Mouse (Mus musculus): ENCODE results near the gene Olfr589. TPM values are rescaled to one million over a fixed set of nuclear protein-coding genes. Genes with fewer than 3 reads are reported as not detected.
"Not testable (repeated sequence)": the region's sequence is repeated elsewhere in the genome, so short reads cannot be mapped to it uniquely, and the experiment has no call there.

Gene Olfr589
- not detected in 2 replicates for polyA plus RNA-seq (2015; fragmentation: Nextera tagmentation; extraction: Ambion mirVana)

DNA sequence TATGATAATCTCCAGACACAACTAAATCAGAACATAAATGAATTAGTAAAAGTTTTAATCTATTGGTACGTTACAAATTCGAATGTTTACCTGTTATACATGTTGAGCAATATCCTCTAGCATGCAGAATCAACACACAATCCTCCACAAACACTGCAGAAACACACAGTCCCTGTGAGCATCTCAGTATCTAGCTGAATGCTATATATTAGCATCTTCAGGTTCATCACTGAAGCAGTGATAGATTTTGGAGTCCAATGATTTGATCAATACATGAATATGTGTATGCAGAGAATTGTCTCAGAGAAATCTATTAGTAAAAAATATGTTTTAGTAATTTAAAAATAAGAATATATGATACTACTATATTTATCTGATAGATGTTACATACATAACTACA is at the start of gene Olfr589:
Gene Olfr589 (minus strand): TSS at position 101 of the 400 bp plus-strand sequence.
- no peaks in the 10 kb centered on the region for H3K4me1 ChIP-seq (ENCODE audit: control insufficient read depth, insufficient read depth, low read length)
- no peak for ATAC-seq
- 61% methylated on average over 2 of the region's 2 CpGs for WGBS
- H3K4me2 ChIP-seq (ENCODE audit: low read depth, low read length), result no peak within 1 kb of the TSS
- H3K27me3 ChIP-seq (replicated peaks; ENCODE audit: control insufficient read depth, insufficient read depth, low read length), result no peaks in the 10 kb centered on the region
- H3K27ac ChIP-seq (ENCODE audit: low read length), result no peak within 1 kb of the TSS
- no peak within 1 kb of the TSS for H3K9ac ChIP-seq (ENCODE audit: low read depth, low read length)
- H3K9me3 ChIP-seq (ENCODE audit: control insufficient read depth, low read length), result no peaks in the 10 kb centered on the region
- H3K36me3 ChIP-seq (ENCODE audit: control insufficient read depth, insufficient read depth, low read length), result no peaks in the 10 kb centered on the region
- no peak within 1 kb of the TSS for H3K4me3 ChIP-seq (ENCODE audit: low read length)

DNA sequence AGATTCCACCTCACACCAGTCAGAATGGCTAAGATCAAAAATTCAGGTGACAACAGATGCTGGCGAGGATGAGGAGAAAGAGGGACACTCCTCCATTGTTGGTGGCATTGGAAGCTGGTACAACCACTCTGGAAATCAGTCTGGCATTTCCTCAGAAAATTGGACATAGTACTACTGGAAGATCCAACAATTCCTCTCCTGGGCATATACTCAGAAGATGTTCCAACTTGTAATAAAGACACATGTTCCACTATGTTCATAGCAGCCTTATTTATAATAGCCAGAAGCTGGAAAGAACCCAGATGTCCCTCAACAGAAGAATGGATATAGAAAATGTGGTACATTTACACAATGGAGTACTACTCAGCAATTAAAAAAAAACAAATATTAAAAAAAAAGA is 28.3 kb upstream of the Olfr589 start, which contains the start of gene Olfr592:
Gene Olfr592 (plus strand): TSS at position 301 of the 400 bp plus-strand sequence.
- H3K4me3 ChIP-seq (ENCODE audit: low read length); H3K4me1 ChIP-seq (ENCODE audit: control insufficient read depth, insufficient read depth, low read length); H3K9me3 ChIP-seq (ENCODE audit: control insufficient read depth, low read length); H3K36me3 ChIP-seq (ENCODE audit: control insufficient read depth, insufficient read depth, low read length); H3K27me3 ChIP-seq (replicated peaks; ENCODE audit: control insufficient read depth, insufficient read depth, low read length); H3K27ac ChIP-seq (ENCODE audit: low read length); ATAC-seq; H3K9ac ChIP-seq (ENCODE audit: low read depth, low read length); H3K4me2 ChIP-seq (ENCODE audit: low read depth, low read length): not testable (repeated sequence)
- WGBS, result 80% methylated on average over 1 of the region's 1 CpGs

DNA sequence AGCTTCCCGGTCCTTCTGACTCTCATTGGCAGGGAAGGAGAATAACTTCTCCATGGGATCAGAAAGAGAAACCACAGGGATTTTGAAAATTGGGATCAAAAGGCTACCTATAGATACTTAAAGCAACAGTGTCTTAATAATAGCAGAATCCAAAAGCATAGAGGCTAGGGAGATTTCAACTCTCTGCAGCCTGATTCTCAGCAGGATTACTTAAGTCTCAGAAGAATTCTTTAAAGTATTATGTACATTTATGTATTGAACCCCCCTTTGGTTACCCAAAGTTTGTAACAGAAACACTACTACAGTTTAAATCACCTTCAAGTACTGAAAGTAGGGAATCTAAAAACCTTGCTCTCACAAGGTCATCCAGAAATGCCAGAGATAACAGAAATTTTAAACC is 22.1 kb upstream of the Olfr589 start, which contains the start of gene Olfr591:
Gene Olfr591 (minus strand): TSS at position 101 of the 400 bp plus-strand sequence.
- H3K4me3 ChIP-seq (ENCODE audit: low read length), result no peak within 1 kb of the TSS
- H3K27ac ChIP-seq (ENCODE audit: low read length), result no peak within 1 kb of the TSS
- H3K36me3 ChIP-seq (ENCODE audit: control insufficient read depth, insufficient read depth, low read length), result no peaks in the 10 kb centered on the region
- no peaks in the 10 kb centered on the region for H3K4me1 ChIP-seq (ENCODE audit: control insufficient read depth, insufficient read depth, low read length)
- H3K4me2 ChIP-seq (ENCODE audit: low read depth, low read length), result no peak within 1 kb of the TSS
- no peak within 1 kb of the TSS for H3K9ac ChIP-seq (ENCODE audit: low read depth, low read length)
- ATAC-seq, result no peak
- 67% methylated on average over 1 of the region's 1 CpGs for WGBS
- peaks cover 7% of the 10 kb centered on the region; the same call in 1 of the 2 replicates for H3K9me3 ChIP-seq (ENCODE audit: control insufficient read depth, low read length)
- no peaks in the 10 kb centered on the region for H3K27me3 ChIP-seq (replicated peaks; ENCODE audit: control insufficient read depth, insufficient read depth, low read length)

DNA sequence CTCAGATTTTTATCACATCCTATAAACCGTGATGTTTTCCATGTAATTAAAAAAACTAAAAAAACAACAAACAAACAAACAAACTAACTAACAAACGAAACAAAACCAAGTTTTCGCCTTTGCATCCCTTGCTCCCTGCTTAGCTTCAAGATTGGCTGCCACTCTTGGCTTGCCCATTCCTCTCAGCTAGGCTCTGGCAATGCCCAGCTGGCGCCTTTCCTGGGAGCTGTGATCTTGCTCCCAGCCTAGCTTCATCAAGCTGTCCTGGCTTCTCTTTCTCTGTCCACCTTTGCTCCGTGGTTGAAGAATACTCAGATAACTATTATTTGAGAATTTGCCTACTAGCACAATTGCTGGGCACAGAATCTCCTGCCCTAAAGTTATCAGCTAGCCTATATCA is 13.5 kb upstream of the Olfr589 start:
- WGBS, result 80% methylated on average over 5 of the region's 5 CpGs
- Histone ChIP-seq H3K4me2 (ENCODE audit: low read depth, low read length) (no peak overlapping the region), H3K27ac (ENCODE audit: low read length) (no peak overlapping the region), H3K9ac (ENCODE audit: low read depth, low read length) (no peak overlapping the region), H3K9me3 (ENCODE audit: control insufficient read depth, low read length) (no peaks in the 10 kb centered on the region), H3K27me3 (replicated peaks; ENCODE audit: control insufficient read depth, insufficient read depth, low read length) (no peaks in the 10 kb centered on the region), H3K4me3 (ENCODE audit: low read length) (no peak overlapping the region), H3K36me3 (ENCODE audit: control insufficient read depth, insufficient read depth, low read length) (no peaks in the 10 kb centered on the region), H3K4me1 (ENCODE audit: control insufficient read depth, insufficient read depth, low read length) (no peaks in the 10 kb centered on the region)
- no peak for ATAC-seq

DNA sequence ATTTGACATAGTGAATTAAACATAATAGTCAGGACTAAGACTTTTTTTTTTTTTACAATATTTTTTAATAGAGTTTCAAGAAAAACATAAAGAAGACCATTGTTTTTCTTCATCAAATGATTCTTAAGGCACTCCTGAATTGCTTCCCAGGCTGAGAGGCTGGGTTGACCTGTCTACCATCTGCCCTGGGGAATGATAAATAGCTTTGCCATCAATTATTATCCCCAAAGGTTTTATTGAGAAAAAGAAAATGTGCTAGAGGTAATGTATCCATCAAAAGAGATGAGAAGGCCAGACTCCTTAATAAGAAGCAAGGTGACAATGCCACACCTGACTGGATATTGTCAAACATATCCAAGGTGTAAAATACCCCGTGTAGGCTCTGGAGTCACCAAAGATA is 15.6 kb downstream of the Olfr589 start, which contains the start of gene Olfr588-ps1:
Gene Olfr588-ps1 (plus strand): TSS at position 301 of the 400 bp plus-strand sequence.
- WGBS, result 84% methylated on average over 1 of the region's 1 CpGs

DNA sequence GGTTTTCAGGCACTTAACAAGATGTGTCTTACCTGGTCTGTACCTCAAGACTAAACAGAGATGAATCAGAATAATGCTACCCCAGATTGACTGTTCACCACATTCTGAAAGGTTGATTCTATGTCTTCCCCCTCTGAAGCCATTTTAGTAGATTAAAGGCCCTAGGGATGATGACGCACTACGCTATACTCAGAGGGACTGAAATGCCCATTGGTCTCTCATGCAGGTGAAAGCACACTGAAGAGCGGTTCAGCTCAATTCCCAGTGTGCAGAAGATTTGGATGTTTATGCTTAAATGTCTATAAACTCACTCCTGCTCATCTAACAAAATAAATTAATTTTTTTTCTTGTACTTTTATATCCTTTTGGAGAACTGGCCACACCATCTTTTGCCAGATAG is 30.6 kb downstream of the Olfr589 start, which contains the start of gene Olfr586:
Gene Olfr586 (minus strand): TSS at position 101 of the 400 bp plus-strand sequence.
- no peak for ATAC-seq
- no peak within 1 kb of the TSS for H3K9ac ChIP-seq (ENCODE audit: low read depth, low read length)
- H3K9me3 ChIP-seq (ENCODE audit: control insufficient read depth, low read length), result no peaks in the 10 kb centered on the region
- H3K4me2 ChIP-seq (ENCODE audit: low read depth, low read length), result no peak within 1 kb of the TSS
- no peaks in the 10 kb centered on the region for H3K27me3 ChIP-seq (replicated peaks; ENCODE audit: control insufficient read depth, insufficient read depth, low read length)
- no peaks in the 10 kb centered on the region for H3K36me3 ChIP-seq (ENCODE audit: control insufficient read depth, insufficient read depth, low read length)
- WGBS, result 89% methylated on average over 3 of the region's 3 CpGs
- no peak within 1 kb of the TSS for H3K27ac ChIP-seq (ENCODE audit: low read length)
- no peaks in the 10 kb centered on the region for H3K4me1 ChIP-seq (ENCODE audit: control insufficient read depth, insufficient read depth, low read length)
- H3K4me3 ChIP-seq (ENCODE audit: low read length), result no peak within 1 kb of the TSS

More for the DNA sequence above, 15.6 kb downstream of the Olfr589 start, which contains the start of gene Olfr588-ps1:
- ATAC-seq, result no peak
- Histone ChIP-seq H3K27ac (ENCODE audit: low read length) (no peak within 1 kb of the TSS), H3K4me3 (ENCODE audit: low read length) (no peak within 1 kb of the TSS), H3K4me2 (ENCODE audit: low read depth, low read length) (no peak within 1 kb of the TSS), H3K9me3 (ENCODE audit: control insufficient read depth, low read length) (no peaks in the 10 kb centered on the region), H3K27me3 (replicated peaks; ENCODE audit: control insufficient read depth, insufficient read depth, low read length) (no peaks in the 10 kb centered on the region), H3K4me1 (ENCODE audit: control insufficient read depth, insufficient read depth, low read length) (no peaks in the 10 kb centered on the region), H3K9ac (ENCODE audit: low read depth, low read length) (no peak within 1 kb of the TSS), H3K36me3 (ENCODE audit: control insufficient read depth, insufficient read depth, low read length) (no peaks in the 10 kb centered on the region)

DNA sequence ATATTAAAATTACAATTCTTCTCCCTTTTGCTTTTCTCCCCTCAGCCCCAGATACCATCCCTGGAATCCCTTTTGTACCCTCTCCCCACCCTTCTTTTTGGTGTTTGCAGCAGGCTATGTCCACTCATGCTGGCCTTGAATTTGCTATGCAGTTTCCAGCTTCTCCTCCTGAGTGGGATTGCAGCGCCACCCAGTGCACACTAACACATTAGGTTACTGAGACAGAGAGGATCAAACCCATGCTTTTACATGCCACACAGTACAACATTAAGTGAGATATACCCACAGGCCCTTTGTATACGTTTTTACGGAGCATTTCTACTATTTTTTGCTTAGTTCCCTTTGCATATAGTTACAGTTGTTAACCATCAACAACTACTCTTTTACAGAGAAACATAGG is 36.8 kb downstream of the Olfr589 start:
- Histone ChIP-seq H3K4me1 (ENCODE audit: control insufficient read depth, insufficient read depth, low read length) (no peaks in the 10 kb centered on the region), H3K4me3 (ENCODE audit: low read length) (no peak overlapping the region), H3K4me2 (ENCODE audit: low read depth, low read length) (no peak overlapping the region), H3K36me3 (ENCODE audit: control insufficient read depth, insufficient read depth, low read length) (no peaks in the 10 kb centered on the region), H3K9ac (ENCODE audit: low read depth, low read length) (no peak overlapping the region), H3K27me3 (replicated peaks; ENCODE audit: control insufficient read depth, insufficient read depth, low read length) (no peaks in the 10 kb centered on the region), H3K27ac (ENCODE audit: low read length) (no peak overlapping the region), H3K9me3 (ENCODE audit: control insufficient read depth, low read length) (no peaks in the 10 kb centered on the region)
- 53% methylated on average over 3 of the region's 3 CpGs for WGBS
- no peak for ATAC-seq

Other genes starting within 250 kb of the Olfr589 start
- gene Olfr571, start 238.8 kb downstream of the Olfr589 start, polyA plus RNA-seq (2015; fragmentation: Nextera tagmentation; extraction: Ambion mirVana), result not detected in 2 replicates
- gene Olfr572, start 231.9 kb downstream of the Olfr589 start, polyA plus RNA-seq (2015; fragmentation: Nextera tagmentation; extraction: Ambion mirVana), result not detected in 2 replicates
- gene Olfr573-ps1, start 213.8 kb downstream of the Olfr589 start, polyA plus RNA-seq (2015; fragmentation: Nextera tagmentation; extraction: Ambion mirVana), result not detected in 2 replicates
- gene Olfr574, start 207.9 kb downstream of the Olfr589 start, polyA plus RNA-seq (2015; fragmentation: Nextera tagmentation; extraction: Ambion mirVana), result not detected in 2 replicates
- gene Olfr575, start 197.6 kb downstream of the Olfr589 start, polyA plus RNA-seq (2015; fragmentation: Nextera tagmentation; extraction: Ambion mirVana), result not detected in 2 replicates
- not detected in 2 replicates for gene Olfr576, start 193.7 kb downstream of the Olfr589 start, polyA plus RNA-seq (2015; fragmentation: Nextera tagmentation; extraction: Ambion mirVana)
- not detected in 2 replicates for gene Olfr577, start 180.4 kb downstream of the Olfr589 start, polyA plus RNA-seq (2015; fragmentation: Nextera tagmentation; extraction: Ambion mirVana)
- not detected in 2 replicates for gene Olfr578, start 167.0 kb downstream of the Olfr589 start, polyA plus RNA-seq (2015; fragmentation: Nextera tagmentation; extraction: Ambion mirVana)
- not detected in 2 replicates for gene Olfr582, start 118.3 kb downstream of the Olfr589 start, polyA plus RNA-seq (2015; fragmentation: Nextera tagmentation; extraction: Ambion mirVana)
- not detected in 2 replicates for gene Olfr583, start 105.1 kb downstream of the Olfr589 start, polyA plus RNA-seq (2015; fragmentation: Nextera tagmentation; extraction: Ambion mirVana)
- not detected in 2 replicates for gene Olfr584, start 74.5 kb downstream of the Olfr589 start, polyA plus RNA-seq (2015; fragmentation: Nextera tagmentation; extraction: Ambion mirVana)
- not detected in 2 replicates for gene Olfr585, start 58.6 kb downstream of the Olfr589 start, polyA plus RNA-seq (2015; fragmentation: Nextera tagmentation; extraction: Ambion mirVana)
- not detected in 2 replicates for gene Olfr586, start 30.7 kb downstream of the Olfr589 start, polyA plus RNA-seq (2015; fragmentation: Nextera tagmentation; extraction: Ambion mirVana)
- gene Olfr588-ps1, start 15.5 kb downstream of the Olfr589 start, polyA plus RNA-seq (2015; fragmentation: Nextera tagmentation; extraction: Ambion mirVana), result not detected in 2 replicates
- gene Olfr591, start 22.0 kb upstream of the Olfr589 start, polyA plus RNA-seq (2015; fragmentation: Nextera tagmentation; extraction: Ambion mirVana), result not detected in 2 replicates
- not detected in 2 replicates for gene Olfr592, start 28.4 kb upstream of the Olfr589 start, polyA plus RNA-seq (2015; fragmentation: Nextera tagmentation; extraction: Ambion mirVana)
- gene Olfr593, start 55.5 kb upstream of the Olfr589 start, polyA plus RNA-seq (2015; fragmentation: Nextera tagmentation; extraction: Ambion mirVana), result not detected in 2 replicates
- gene Olfr594, start 60.6 kb upstream of the Olfr589 start, polyA plus RNA-seq (2015; fragmentation: Nextera tagmentation; extraction: Ambion mirVana), result not detected in 2 replicates
- gene Usp17ld, start 96.1 kb upstream of the Olfr589 start, polyA plus RNA-seq (2015; fragmentation: Nextera tagmentation; extraction: Ambion mirVana), result not detected in 2 replicates
- not detected in 2 replicates for gene Olfr596, start 149.3 kb upstream of the Olfr589 start, polyA plus RNA-seq (2015; fragmentation: Nextera tagmentation; extraction: Ambion mirVana)
- not detected in 2 replicates for gene Olfr597, start 160.0 kb upstream of the Olfr589 start, polyA plus RNA-seq (2015; fragmentation: Nextera tagmentation; extraction: Ambion mirVana)
- not detected in 2 replicates for gene Olfr598, start 167.2 kb upstream of the Olfr589 start, polyA plus RNA-seq (2015; fragmentation: Nextera tagmentation; extraction: Ambion mirVana)
- not detected in 2 replicates for gene Olfr599, start 179.6 kb upstream of the Olfr589 start, polyA plus RNA-seq (2015; fragmentation: Nextera tagmentation; extraction: Ambion mirVana)
- not detected in 2 replicates for gene Olfr600, start 193.3 kb upstream of the Olfr589 start, polyA plus RNA-seq (2015; fragmentation: Nextera tagmentation; extraction: Ambion mirVana)
- gene Olfr601, start 206.3 kb upstream of the Olfr589 start, polyA plus RNA-seq (2015; fragmentation: Nextera tagmentation; extraction: Ambion mirVana), result not detected in 2 replicates
- gene Olfr603, start 229.8 kb upstream of the Olfr589 start, polyA plus RNA-seq (2015; fragmentation: Nextera tagmentation; extraction: Ambion mirVana), result not detected in 2 replicates